ENCODE assay signal across 8 mouse cellular contexts in the genomic region with DNA sequence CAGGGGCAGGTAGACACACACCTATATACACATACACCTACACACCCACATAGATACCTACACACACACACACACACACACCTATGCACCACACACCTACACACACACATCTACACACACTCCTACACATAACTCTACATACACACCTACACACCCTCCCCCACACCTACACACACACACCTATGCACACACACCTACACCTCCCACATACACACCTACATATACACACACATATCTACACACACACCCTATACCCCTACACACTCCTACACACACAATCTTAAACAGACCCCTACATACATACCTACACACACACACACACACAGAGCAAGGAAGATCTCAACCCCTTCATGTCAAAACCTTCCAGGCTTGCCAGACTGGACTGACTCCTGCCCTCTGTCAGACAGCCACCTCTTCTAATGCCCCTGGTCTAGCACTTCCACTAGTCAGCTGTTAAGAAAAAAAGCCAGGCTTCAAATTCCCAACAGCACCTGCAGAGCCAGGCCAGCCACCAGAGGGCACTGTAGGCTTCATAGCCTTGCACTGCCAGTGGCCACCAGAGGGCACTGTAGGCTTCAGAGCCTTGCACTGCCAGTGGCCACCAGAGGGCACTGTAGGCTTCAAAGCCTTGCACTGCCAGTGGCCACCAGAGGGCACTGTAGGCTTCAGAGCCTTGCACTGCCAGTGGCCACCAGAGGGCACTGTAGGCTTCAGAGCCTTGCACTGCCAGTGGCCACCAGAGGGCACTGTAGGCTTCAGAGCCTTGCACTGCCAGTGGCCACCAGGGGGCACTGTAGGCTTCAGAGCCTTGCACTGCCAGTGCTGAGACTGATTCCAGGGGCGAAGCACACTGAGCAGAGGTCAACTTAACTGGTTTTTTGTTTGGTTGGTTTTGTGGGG. TPM values are rescaled to one million over a fixed set of nuclear protein-coding genes. Genes with fewer than 3 reads are reported as not detected.
DNase-seq lines count a peak whose midpoint lies in the region; ATAC-seq lines count a peak whose summit lies in the region.

No protein-coding gene starts in this region.

- no peak overlapping the region for H3K9ac ChIP-seq in forebrain, embryonic 12.5 days
- no peak overlapping the region for H3K9ac ChIP-seq in forebrain, embryonic 11.5 days (ENCODE audit: low read length)
- H3K9ac ChIP-seq in lung, embryonic 15.5 days: no peak overlapping the region

- WGBS in forebrain, embryonic 12.5 days: 100% methylated on average over 1 of the region's 1 CpGs
- WGBS in forebrain, embryonic 11.5 days: 96% methylated on average over 1 of the region's 1 CpGs
- 95% methylated on average over 1 of the region's 1 CpGs for WGBS in lung, embryonic 15.5 days

- H3K27me3 ChIP-seq in forebrain, embryonic 12.5 days: no peaks in the 10 kb centered on the region
- no peaks in the 10 kb centered on the region for H3K27me3 ChIP-seq in forebrain, embryonic 11.5 days (ENCODE audit: control insufficient read depth, insufficient read depth, low read length)
- H3K27me3 ChIP-seq in lung, embryonic 15.5 days: no peaks in the 10 kb centered on the region

- no peak overlapping the region for H3K4me3 ChIP-seq in forebrain, embryonic 12.5 days (replicated peaks)
- H3K4me3 ChIP-seq in forebrain, embryonic 11.5 days (ENCODE audit: low read depth, low read length): no peak overlapping the region
- H3K4me3 ChIP-seq in lung, embryonic 15.5 days: no peak overlapping the region

- peaks cover 52% of the 10 kb centered on the region for H3K36me3 ChIP-seq in forebrain, embryonic 12.5 days (replicated peaks)
- H3K36me3 ChIP-seq in forebrain, embryonic 11.5 days (ENCODE audit: control insufficient read depth, insufficient read depth, low read length): no peaks in the 10 kb centered on the region; the same call in 1 of the 2 replicates
- H3K36me3 ChIP-seq in lung, embryonic 15.5 days: peaks cover 4% of the 10 kb centered on the region; the same call in 1 of the 2 replicates

- no peak overlapping the region for H3K4me2 ChIP-seq in forebrain, embryonic 12.5 days
- no peak overlapping the region for H3K4me2 ChIP-seq in forebrain, embryonic 11.5 days (ENCODE audit: low read depth, low read length, severe bottlenecking)
- no peak overlapping the region for H3K4me2 ChIP-seq in lung, embryonic 15.5 days

- DNase-seq in forebrain, embryonic 11.5 days (ENCODE audit: low spot score): no peak
- peak; percentile 37 for DNase-seq in urinary bladder, adult 2 months (ENCODE audit: low spot score)
- no peak for DNase-seq in urinary bladder, postnatal 10 days (ENCODE audit: low spot score)
- peak; percentile 71 for DNase-seq in kidney, adult 18-20 months
- peak; percentile 37 to 63 for DNase-seq in spleen, adult 18-20 months

- no peaks in the 10 kb centered on the region for H3K9me3 ChIP-seq in forebrain, embryonic 12.5 days
- no peaks in the 10 kb centered on the region for H3K9me3 ChIP-seq in forebrain, embryonic 11.5 days (ENCODE audit: control insufficient read depth, low read length)
- no peaks in the 10 kb centered on the region for H3K9me3 ChIP-seq in lung, embryonic 15.5 days

- H3K4me1 ChIP-seq in forebrain, embryonic 12.5 days: no peaks in the 10 kb centered on the region
- H3K4me1 ChIP-seq in forebrain, embryonic 11.5 days (replicated peaks; ENCODE audit: control insufficient read depth, insufficient read depth, low read length): no peaks in the 10 kb centered on the region
- no peaks in the 10 kb centered on the region for H3K4me1 ChIP-seq in lung, embryonic 15.5 days

- ATAC-seq in forebrain, embryonic 12.5 days (ENCODE audit: low FRiP score): 0 out of 2 replicates have a peak, but pooled peaks have one; percentile 30
- ATAC-seq in forebrain, embryonic 11.5 days (replicated peaks; ENCODE audit: low FRiP score): no peak; the same call in 1 of the 2 replicates
- ATAC-seq in erythroblast, adult 5-6 weeks (replicated peaks; ENCODE audit: low FRiP score, poor library complexity, severe bottlenecking): peak; percentile 72
- ATAC-seq in lung, embryonic 15.5 days (ENCODE audit: borderline replicate concordance, extremely low read depth, low FRiP score, low TSS enrichment): peak; percentile 64

- no peak overlapping the region for H3K27ac ChIP-seq in forebrain, embryonic 12.5 days
- H3K27ac ChIP-seq in forebrain, embryonic 11.5 days (ENCODE audit: low read depth, low read length): no peak overlapping the region
- peak overlapping the region; percentile 20; the same call in 1 of the 2 replicates for H3K27ac ChIP-seq in lung, embryonic 15.5 days

RNA-seq across cellular contexts. Expression of gene Sec22c, which starts 7.9 kb away (rescaled TPM):
- polyA plus RNA-seq in forebrain, embryonic 12.5 days (2016; fragmentation: Nextera tagmentation; extraction: Ambion mirVana): 24.5 and 29.3 TPM in 2 replicates
- polyA plus RNA-seq in forebrain, embryonic 11.5 days (2014; fragmentation: Nextera tagmentation; extraction: Ambion mirVana): 17.5 and 19.6 TPM in 2 replicates
- 4.3 and 5.0 TPM in 2 replicates for polyA plus RNA-seq in urinary bladder, adult 2 months (2012; rRNA removed)
- 4.2 and 6.5 TPM in 2 replicates for total RNA-seq in erythroblast, adult 5-6 weeks (2015; ENCODE audit: low replicate concordance)
- 3.2 and 6.6 TPM in 2 replicates for total RNA-seq in erythroblast, adult 5-6 weeks (2017; ENCODE audit: low replicate concordance)
- 9.8 and 10.3 TPM in 2 replicates for polyA plus RNA-seq in lung, embryonic 15.5 days (2015; fragmentation: Nextera tagmentation; extraction: Ambion mirVana)

RNA-seq across cellular contexts. Expression of gene Ss18l2, which starts 12.7 kb away (rescaled TPM):
- 97.5 and 104 TPM in 2 replicates for polyA plus RNA-seq in forebrain, embryonic 12.5 days (2016; fragmentation: Nextera tagmentation; extraction: Ambion mirVana)
- polyA plus RNA-seq in forebrain, embryonic 11.5 days (2014; fragmentation: Nextera tagmentation; extraction: Ambion mirVana): 90.3 and 94.3 TPM in 2 replicates
- 44.2 and 46.8 TPM in 2 replicates for polyA plus RNA-seq in urinary bladder, adult 2 months (2012; rRNA removed)
- 5.4 and 28.4 TPM in 2 replicates for total RNA-seq in erythroblast, adult 5-6 weeks (2015; ENCODE audit: low replicate concordance)
- 5.5 and 10.0 TPM in 2 replicates for total RNA-seq in erythroblast, adult 5-6 weeks (2017; ENCODE audit: low replicate concordance)
- 96.0 and 101 TPM in 2 replicates for polyA plus RNA-seq in lung, embryonic 15.5 days (2015; fragmentation: Nextera tagmentation; extraction: Ambion mirVana)

RNA-seq across cellular contexts. Expression of gene Nktr, which starts 21.6 kb away (rescaled TPM):
- 75.7 and 78.2 TPM in 2 replicates for polyA plus RNA-seq in forebrain, embryonic 12.5 days (2016; fragmentation: Nextera tagmentation; extraction: Ambion mirVana)
- 61.6 and 67.5 TPM in 2 replicates for polyA plus RNA-seq in forebrain, embryonic 11.5 days (2014; fragmentation: Nextera tagmentation; extraction: Ambion mirVana)
- 89.1 and 120 TPM in 2 replicates for polyA plus RNA-seq in urinary bladder, adult 2 months (2012; rRNA removed)
- total RNA-seq in erythroblast, adult 5-6 weeks (2015; ENCODE audit: low replicate concordance): 42.6 and 59.0 TPM in 2 replicates
- 81.6 and 92.8 TPM in 2 replicates for total RNA-seq in erythroblast, adult 5-6 weeks (2017; ENCODE audit: low replicate concordance)
- polyA plus RNA-seq in lung, embryonic 15.5 days (2015; fragmentation: Nextera tagmentation; extraction: Ambion mirVana): 57.5 and 60.4 TPM in 2 replicates

RNA-seq across cellular contexts. Expression of gene Vipr1, which starts 54.9 kb away (rescaled TPM):
- 0.50 and 1.7 TPM in 2 replicates for polyA plus RNA-seq in forebrain, embryonic 12.5 days (2016; fragmentation: Nextera tagmentation; extraction: Ambion mirVana)
- 0.59 and 0.76 TPM in 2 replicates for polyA plus RNA-seq in forebrain, embryonic 11.5 days (2014; fragmentation: Nextera tagmentation; extraction: Ambion mirVana)
- polyA plus RNA-seq in urinary bladder, adult 2 months (2012; rRNA removed): 2.6 and 3.0 TPM in 2 replicates
- total RNA-seq in erythroblast, adult 5-6 weeks (2015; ENCODE audit: low replicate concordance): 0.21 TPM in 1 of 2 replicates, not detected in the other
- 0.14 and 0.43 TPM in 2 replicates for total RNA-seq in erythroblast, adult 5-6 weeks (2017; ENCODE audit: low replicate concordance)
- polyA plus RNA-seq in lung, embryonic 15.5 days (2015; fragmentation: Nextera tagmentation; extraction: Ambion mirVana): 0.30 and 0.55 TPM in 2 replicates

RNA-seq across cellular contexts. Expression of gene Lyzl4, which starts 55.5 kb away (rescaled TPM):
- not detected in 2 replicates for polyA plus RNA-seq in forebrain, embryonic 12.5 days (2016; fragmentation: Nextera tagmentation; extraction: Ambion mirVana)
- not detected in 2 replicates for polyA plus RNA-seq in forebrain, embryonic 11.5 days (2014; fragmentation: Nextera tagmentation; extraction: Ambion mirVana)
- polyA plus RNA-seq in urinary bladder, adult 2 months (2012; rRNA removed): 0.63 and 0.73 TPM in 2 replicates
- total RNA-seq in erythroblast, adult 5-6 weeks (2015; ENCODE audit: low replicate concordance): not detected in 2 replicates
- not detected in 2 replicates for total RNA-seq in erythroblast, adult 5-6 weeks (2017; ENCODE audit: low replicate concordance)
- polyA plus RNA-seq in lung, embryonic 15.5 days (2015; fragmentation: Nextera tagmentation; extraction: Ambion mirVana): 0.16 TPM in 1 of 2 replicates, not detected in the other

Comparison
In these comparisons a context has a peak if more than half of its experiments do, and no peak if none do; other contexts are left out.
1. DNase-seq: peak in urinary bladder, adult 2 months (single experiment), kidney, adult 18-20 months (single experiment) and spleen, adult 18-20 months (2 of 2); none in forebrain, embryonic 11.5 days (single experiment) and urinary bladder, postnatal 10 days (single experiment).